Mouse (Mus musculus) forebrain, embryonic 16.5 days (tissue): ENCODE measurements around the gene Raph1. TPM values are rescaled to one million over a fixed set of nuclear protein-coding genes. Genes with fewer than 3 reads are reported as not detected.

Experiments used
- ATAC-seq: fragments of 200-750 bp; cut with Nextera tagmentation; 2 replicates; pipeline ENCODE4 v1.8.0; 2017; ENCODE audit warnings: mild to moderate bottlenecking, moderate library complexity
- H3K27ac ChIP-seq: fragments of 300-500 bp; sonication (generic); 2 replicates; pipeline ENCODE4 v1.5.1; 2014; ENCODE audit warnings: low read length, control low read depth
- H3K27me3 ChIP-seq: fragments of 300-500 bp; sonication (generic); replicated peaks from 2 replicates; pipeline ENCODE4 v1.6.1; 2014; ENCODE audit warnings: low read length; ENCODE audit not compliant: control insufficient read depth, insufficient read depth
- H3K36me3 ChIP-seq: fragments of 300-500 bp; sonication (generic); 2 replicates; pipeline ENCODE4 v1.6.1; 2014; ENCODE audit not compliant: control insufficient read depth, insufficient read depth
- H3K4me1 ChIP-seq: fragments of 300-500 bp; sonication (generic); replicated peaks from 2 replicates; pipeline ENCODE4 v1.6.1; 2014; ENCODE audit warnings: low read length; ENCODE audit not compliant: control insufficient read depth, insufficient read depth
- H3K4me2 ChIP-seq: fragments of 300-500 bp; sonication (generic); 2 replicates; pipeline ENCODE4 v1.6.1; 2014; ENCODE audit warnings: mild to moderate bottlenecking, low read length, control low read depth
- H3K4me3 ChIP-seq: fragments of 300-500 bp; sonication (generic); replicated peaks from 2 replicates; pipeline ENCODE4 v1.5.1; 2014; ENCODE audit warnings: mild to moderate bottlenecking, low read length, control low read depth
- H3K9ac ChIP-seq: fragments of 300-500 bp; sonication (generic); replicated peaks from 2 replicates; pipeline ENCODE4 v1.6.1; 2014; ENCODE audit warnings: low read depth, low read length, control low read depth
- H3K9me3 ChIP-seq: fragments of 300-500 bp; sonication (generic); 2 replicates; pipeline ENCODE4 v1.6.1; 2016; ENCODE audit warnings: low read length; ENCODE audit not compliant: control insufficient read depth
- WGBS: fragments of 180-500 bp; shearing (Covaris S2); extraction: QIAGEN DNeasy Blood & Tissue Kit; methylation state at CpG from one replicate; pipeline ENCODE4 v1.1.7; 2014; 5-methylcytosine and 5-hydroxymethylcytosine counted together
- polyA plus RNA-seq: library from polyadenylated mRNA; unstranded; fragments of >200 nt; fragmentation: Nextera tagmentation; extraction: Ambion mirVana; gene quantifications from 2 replicates; pipeline ENCODE4 v1.2.1, GENCODE M21; 2015

Gene Raph1
- polyA plus RNA-seq, 1 experiment from 2014 or later = 21.8 TPM

- no peaks in the 10 kb centered on the region for H3K9me3 ChIP-seq
- no peaks in the 10 kb centered on the region for H3K36me3 ChIP-seq
- H3K27ac ChIP-seq = peak overlapping the region; percentile 95
- H3K4me1 ChIP-seq = peaks cover 6% of the 10 kb centered on the region
- H3K27me3 ChIP-seq = no peaks in the 10 kb centered on the region
- WGBS = 23% methylated on average over 5 of the region's 5 CpGs
- peak overlapping the region; percentile 62 for H3K4me3 ChIP-seq
- ATAC-seq = no peak
- H3K4me2 ChIP-seq = peak overlapping the region; percentile 57
- peak overlapping the region; percentile 87 for H3K9ac ChIP-seq
Observed at GRCm38 (mm10) chr1:60567321-60567720, 417 bp upstream of the Raph1 start.

DNA sequence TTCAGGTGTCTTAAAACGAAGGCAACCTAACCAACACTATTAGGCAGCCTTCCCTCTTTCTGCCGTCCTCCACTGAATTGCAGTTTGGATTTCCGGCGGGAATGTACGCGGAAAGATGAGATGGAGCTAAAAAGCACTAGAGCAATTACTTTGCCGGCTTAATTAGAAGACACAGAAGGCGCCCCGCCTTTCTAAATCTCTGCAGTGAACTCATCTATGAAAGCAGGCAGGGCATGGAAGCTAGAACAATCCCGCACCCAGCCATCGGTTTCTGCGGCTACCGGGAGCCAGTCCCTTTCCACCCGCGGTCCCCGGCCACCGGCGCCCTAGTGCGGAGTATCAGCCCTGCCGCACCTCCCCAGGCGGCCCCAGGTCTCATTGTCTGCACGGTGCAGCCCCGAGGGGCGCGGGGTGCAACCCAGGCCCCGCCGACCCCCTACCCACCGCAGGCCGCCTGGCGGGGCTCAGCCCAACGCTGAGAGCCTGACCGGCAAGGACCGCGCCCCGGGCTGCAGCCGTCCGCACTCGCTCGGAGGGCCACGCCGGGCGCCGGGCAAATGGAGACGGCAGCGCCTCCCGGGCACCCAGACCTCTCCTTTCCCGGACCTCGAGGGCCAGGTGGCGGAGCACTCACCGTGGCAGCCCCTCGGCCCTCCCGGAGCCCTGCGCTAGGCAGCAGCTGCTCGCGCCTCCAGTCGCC lies 823 bp downstream of the Raph1 start:
- H3K36me3 ChIP-seq = peaks cover 2% of the 10 kb centered on the region; the same call in 1 of the 2 replicates
- no peaks in the 10 kb centered on the region for H3K27me3 ChIP-seq
- 0% methylated on average over 56 of the region's 56 CpGs for WGBS
- H3K4me1 ChIP-seq = peaks cover 6% of the 10 kb centered on the region
- H3K9ac ChIP-seq = peak overlapping the region; percentile 87
- H3K27ac ChIP-seq = peak overlapping the region; percentile 95
- peak; percentile 69 for ATAC-seq
- H3K4me3 ChIP-seq = peak overlapping the region; percentile 62
- H3K4me2 ChIP-seq = peak overlapping the region; percentile 97
- H3K9me3 ChIP-seq = no peaks in the 10 kb centered on the region

- WGBS = 2% methylated on average over 13 of the region's 13 CpGs
- no peaks in the 10 kb centered on the region for H3K27me3 ChIP-seq
- H3K4me2 ChIP-seq = peak overlapping the region; percentile 97
- peak overlapping the region; percentile 87 for H3K9ac ChIP-seq
- no peak for ATAC-seq
- peak overlapping the region; percentile 95 for H3K27ac ChIP-seq
- peak overlapping the region; percentile 62 for H3K4me3 ChIP-seq
- no peaks in the 10 kb centered on the region for H3K9me3 ChIP-seq
- peaks cover 7% of the 10 kb centered on the region; the same call in 1 of the 2 replicates for H3K36me3 ChIP-seq
- H3K4me1 ChIP-seq = peaks cover 6% of the 10 kb centered on the region
Observed at GRCm38 (mm10) chr1:60565270-60565920, 1.5 kb downstream of the Raph1 start.

- Histone ChIP-seq H3K4me3 (peak overlapping the region; percentile 62), H3K4me2 (peak overlapping the region; percentile 97), H3K9ac (no peak overlapping the region), H3K4me1 (peaks cover 6% of the 10 kb centered on the region), H3K9me3 (no peaks in the 10 kb centered on the region), H3K27ac (no peak overlapping the region), H3K27me3 (no peaks in the 10 kb centered on the region), H3K36me3 (peaks cover 7% of the 10 kb centered on the region; the same call in 1 of the 2 replicates)
- WGBS = 77% methylated on average over 5 of the region's 5 CpGs
- ATAC-seq = no peak
Observed at GRCm38 (mm10) chr1:60564691-60565090, 2.2 kb downstream of the Raph1 start.

DNA sequence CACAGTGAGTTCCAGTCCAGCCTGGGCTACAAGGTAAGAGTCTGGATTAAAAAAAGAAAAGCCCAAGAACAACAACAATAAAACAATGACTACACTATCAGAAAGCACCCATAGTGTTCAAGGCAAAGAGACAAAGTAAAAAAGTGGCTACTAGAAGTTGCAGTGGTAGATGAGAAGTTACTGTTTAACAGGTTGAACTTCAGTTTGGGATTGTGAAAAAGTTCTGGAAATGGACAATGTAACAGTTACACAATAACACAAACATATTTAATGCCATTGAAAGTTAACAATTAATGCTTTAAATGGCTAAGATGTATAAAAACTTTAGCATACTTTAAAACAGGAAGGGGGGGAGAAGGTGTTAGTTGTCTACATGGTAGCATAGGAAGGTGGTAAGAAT lies 3.9 kb downstream of the Raph1 start:
- Histone ChIP-seq H3K9me3 (no peaks in the 10 kb centered on the region), H3K27me3 (no peaks in the 10 kb centered on the region), H3K4me1 (peaks cover 6% of the 10 kb centered on the region), H3K4me3 (no peak overlapping the region), H3K27ac (no peak overlapping the region), H3K4me2 (no peak overlapping the region), H3K36me3 (peaks cover 7% of the 10 kb centered on the region; the same call in 1 of the 2 replicates), H3K9ac (no peak overlapping the region)
- ATAC-seq = no peak

DNA sequence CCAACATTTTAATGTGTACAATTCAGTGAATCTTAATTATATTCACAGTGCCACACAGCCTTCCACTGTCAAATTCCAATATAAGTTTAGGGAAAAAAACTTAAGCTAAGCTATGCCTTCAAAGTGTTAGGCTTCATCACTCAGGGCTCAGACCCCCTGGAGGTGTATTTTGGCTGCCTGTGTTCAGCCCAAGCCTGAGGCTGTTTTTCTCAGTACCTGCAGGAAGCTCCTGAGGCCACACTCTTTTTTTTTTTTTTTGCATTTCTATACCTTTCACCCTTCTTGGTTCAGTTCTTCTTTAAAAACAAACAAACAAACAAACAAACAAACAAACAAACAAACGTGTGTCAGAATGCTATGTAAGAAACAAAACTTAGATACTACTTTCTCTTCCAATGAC lies 23.2 kb downstream of the Raph1 start:
- no peak overlapping the region for H3K4me3 ChIP-seq

DNA sequence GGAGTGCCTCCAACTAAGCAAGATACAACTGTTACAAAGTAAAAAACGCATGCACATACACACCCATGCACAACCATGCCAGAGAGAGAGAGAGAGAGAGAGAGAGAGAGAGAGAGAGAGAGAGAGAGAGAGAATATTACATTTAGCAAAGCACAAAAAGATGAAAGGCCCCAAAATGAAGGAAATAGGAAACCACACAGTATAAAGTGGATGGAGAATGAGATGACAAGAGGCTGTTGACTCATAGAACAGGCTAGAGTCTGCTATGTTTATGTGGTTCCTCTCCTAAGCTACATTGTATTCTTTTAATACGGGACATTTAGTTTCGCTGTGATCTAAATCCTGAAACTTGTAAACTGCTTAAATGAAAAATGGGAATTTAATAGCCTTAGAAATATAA lies 27.6 kb downstream of the Raph1 start:
- no peak for ATAC-seq
- no peaks in the 10 kb centered on the region for H3K4me1 ChIP-seq
- no peaks in the 10 kb centered on the region for H3K36me3 ChIP-seq
- H3K4me3 ChIP-seq = no peak overlapping the region
- no peaks in the 10 kb centered on the region for H3K27me3 ChIP-seq
- no peak overlapping the region for H3K4me2 ChIP-seq
- H3K9me3 ChIP-seq = no peaks in the 10 kb centered on the region
- H3K27ac ChIP-seq = no peak overlapping the region
- no peak overlapping the region for H3K9ac ChIP-seq
- WGBS = 97% methylated on average over 3 of the region's 3 CpGs

More for the DNA sequence above, 23.2 kb downstream of the Raph1 start:
- ATAC-seq = no peak
- 41% methylated on average over 1 of the region's 1 CpGs for WGBS
- Histone ChIP-seq H3K27ac (no peak overlapping the region), H3K36me3 (no peaks in the 10 kb centered on the region), H3K4me2 (no peak overlapping the region), H3K9ac (no peak overlapping the region), H3K9me3 (no peaks in the 10 kb centered on the region), H3K27me3 (no peaks in the 10 kb centered on the region), H3K4me1 (no peaks in the 10 kb centered on the region)

- no peak overlapping the region for H3K4me3 ChIP-seq
- no peak overlapping the region for H3K4me2 ChIP-seq
- WGBS = 95% methylated on average over 2 of the region's 2 CpGs
- H3K9me3 ChIP-seq = no peaks in the 10 kb centered on the region
- no peak overlapping the region for H3K27ac ChIP-seq
- no peak overlapping the region for H3K9ac ChIP-seq
- no peak for ATAC-seq
- H3K4me1 ChIP-seq = no peaks in the 10 kb centered on the region
- H3K27me3 ChIP-seq = no peaks in the 10 kb centered on the region
- H3K36me3 ChIP-seq = peaks cover 5% of the 10 kb centered on the region
Observed at GRCm38 (mm10) chr1:60534932-60535331, 32.0 kb downstream of the Raph1 start.

- WGBS = 85% methylated on average over 2 of the region's 2 CpGs
- Histone ChIP-seq H3K9ac (no peak overlapping the region), H3K9me3 (no peaks in the 10 kb centered on the region), H3K36me3 (peaks cover 15% of the 10 kb centered on the region), H3K4me3 (no peak overlapping the region), H3K27me3 (no peaks in the 10 kb centered on the region), H3K4me2 (no peak overlapping the region), H3K4me1 (no peaks in the 10 kb centered on the region), H3K27ac (no peak overlapping the region)
- no peak for ATAC-seq
Observed at GRCm38 (mm10) chr1:60530636-60531035, 36.3 kb downstream of the Raph1 start.
